Mouse (Mus musculus) cerebellum, adult 2 months (tissue): ENCODE measurements around the gene Arl2. TPM values are rescaled to one million over a fixed set of nuclear protein-coding genes. Genes with fewer than 3 reads are reported as not detected.

ENCODE experiments used
- DNase-seq, 2 experiments: peaks; one replicate each; pipeline ENCODE4 v3.0.0; 2021
- H3K27ac ChIP-seq: fragments of 200-500 bp; 2 replicates; pipeline ENCODE4 v1.5.1; 2012; ENCODE audit warnings: low read length, control low read depth, inconsistent platforms; ENCODE audit not compliant: insufficient read depth
- H3K27me3 ChIP-seq: fragments of 200-500 bp; 2 replicates; pipeline ENCODE4 v1.6.1; 2012; ENCODE audit warnings: inconsistent platforms, mild to moderate bottlenecking, low read length, moderate library complexity; ENCODE audit not compliant: control insufficient read depth, insufficient read depth
- H3K4me1 ChIP-seq: fragments of 200-500 bp; 2 replicates; pipeline ENCODE4 v1.6.1; 2011; ENCODE audit warnings: low read length; ENCODE audit not compliant: control insufficient read depth, insufficient read depth
- H3K4me3 ChIP-seq: fragments of 200-500 bp; replicated peaks from 2 replicates; pipeline ENCODE3; 2011; ENCODE audit warnings: mild to moderate bottlenecking, low read depth, low read length, control low read depth; ENCODE audit not compliant: insufficient read depth
- CTCF ChIP-seq: fragments of 200-500 bp; IDR thresholded peaks from 2 replicates; pipeline ENCODE4 v1.5.1; 2011; ENCODE audit warnings: low read depth, mild to moderate bottlenecking, control low read depth, low read length, moderate library complexity, borderline replicate concordance; ENCODE audit not compliant: insufficient read depth
- POLR2A ChIP-seq: fragments of 200-500 bp; IDR thresholded peaks from 2 replicates; pipeline ENCODE4 v1.6.1; 2011; ENCODE audit warnings: low read length, control low read depth, borderline replicate concordance; ENCODE audit not compliant: insufficient read depth
- WGBS: fragments of 180-500 bp; shearing (Covaris S2); methylation state at CpG from one replicate; pipeline ENCODE4 v1.1.7; 2018; 5-methylcytosine and 5-hydroxymethylcytosine counted together
- polyA plus RNA-seq: library from polyadenylated mRNA; depleted of rRNA; stranded (reverse); fragments of >200 nt; gene quantifications from 2 replicates; pipeline ENCODE4 v1.2.3, GENCODE M21; 2012; rRNA removed

Arl2 gene
- polyA plus RNA-seq, result 174 and 188 TPM in 2 replicates

GRCm38 (mm10) chr19:6141394-6141749 is at the start of gene Arl2:
Gene Arl2 (minus strand): TSS chr19:6141548.
- DNase-seq, result peak; percentile 84 to 88
- peak within 1 kb of the TSS; percentile 94 for H3K27ac ChIP-seq
- TF ChIP-seq CTCF, result peak; percentile 68
- TF ChIP-seq POLR2A, result 0 out of 2 replicates have a peak, but pooled peaks have one; percentile 2
- WGBS, result under 1% methylated on average over 15 of the region's 15 CpGs
- peaks cover 8% of the 10 kb centered on the region for H3K4me1 ChIP-seq
- H3K27me3 ChIP-seq, result no peaks in the 10 kb centered on the region
- peak within 1 kb of the TSS; percentile 89 for H3K4me3 ChIP-seq

- no peaks in the 10 kb centered on the region for H3K27me3 ChIP-seq
- TF ChIP-seq CTCF (no peak), POLR2A (no peak)
- peaks cover 10% of the 10 kb centered on the region; the same call in 1 of the 2 replicates for H3K4me1 ChIP-seq
- H3K4me3 ChIP-seq, result no peak within 1 kb of the TSS
- WGBS, result 89% methylated on average over 23 of the region's 23 CpGs
- H3K27ac ChIP-seq, result no peak within 1 kb of the TSS
- DNase-seq, result no peak
These were observed 42.8 kb upstream of the Arl2 start, which contains the start of gene Majin for GRCm38 (mm10) chr19:6184131-6184530. Gene Majin (plus strand): TSS chr19:6184388.

GRCm38 (mm10) chr19:6182534-6182933 is 41.2 kb upstream of the Arl2 start:
- Histone ChIP-seq H3K27ac (peak overlapping the region; percentile 71), H3K4me3 (peak overlapping the region; percentile 11), H3K27me3 (no peaks in the 10 kb centered on the region), H3K4me1 (peaks cover 10% of the 10 kb centered on the region; the same call in 1 of the 2 replicates)
- TF ChIP-seq CTCF (no peak), POLR2A (peak; percentile 26; the same call in 1 of the 2 replicates)
- DNase-seq, result peak; percentile 64 to 79
- 3% methylated on average over 3 of the region's 3 CpGs for WGBS

DNA sequence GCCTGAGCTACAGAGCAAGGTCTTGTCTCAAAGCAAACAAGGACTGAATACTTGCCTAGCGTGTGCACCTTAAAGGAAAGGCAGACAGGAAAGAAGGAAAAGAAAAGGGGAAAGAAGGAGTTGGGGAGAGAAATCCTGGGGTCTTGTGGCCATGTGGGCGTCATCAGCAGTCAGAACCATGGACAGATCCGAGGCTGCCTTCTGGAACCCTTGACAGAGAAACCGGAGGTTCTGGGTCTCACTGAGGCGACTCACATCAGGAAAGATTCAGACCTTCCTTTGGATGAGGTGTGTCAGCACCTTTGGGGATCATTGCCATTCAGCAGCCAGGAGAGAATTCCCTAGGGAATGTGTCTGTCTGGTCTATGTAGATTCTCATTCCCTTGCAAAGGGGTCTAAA is 40.3 kb upstream of the Arl2 start:
- Histone ChIP-seq H3K4me3 (no peak overlapping the region), H3K27me3 (no peaks in the 10 kb centered on the region), H3K4me1 (peaks cover 10% of the 10 kb centered on the region; the same call in 1 of the 2 replicates), H3K27ac (peak overlapping the region; percentile 55)
- no peak for DNase-seq
- TF ChIP-seq CTCF (no peak), POLR2A (no peak)
- WGBS, result 50% methylated on average over 5 of the region's 5 CpGs

DNA sequence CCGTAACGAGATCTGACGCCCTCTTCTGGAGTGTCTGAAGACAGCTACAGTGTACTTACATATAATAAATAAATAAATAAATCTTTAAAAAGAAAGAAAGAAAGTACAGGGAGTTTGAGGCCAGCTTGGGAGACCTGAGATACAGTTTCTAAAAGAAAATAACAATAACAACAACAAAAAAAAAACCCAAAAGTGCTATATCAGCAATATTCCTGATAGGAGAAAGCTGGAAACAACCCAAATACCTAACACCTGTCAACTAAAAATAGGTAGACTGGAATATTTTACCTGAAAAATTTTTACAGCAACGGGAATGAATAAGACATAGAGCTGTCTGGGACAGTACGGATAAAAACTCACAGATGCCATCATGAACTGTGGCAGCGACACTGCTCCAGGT is 37.4 kb upstream of the Arl2 start:
- TF ChIP-seq POLR2A (no peak), CTCF (no peak)
- H3K27ac ChIP-seq, result no peak overlapping the region
- peaks cover 10% of the 10 kb centered on the region; the same call in 1 of the 2 replicates for H3K4me1 ChIP-seq
- no peak for DNase-seq
- no peaks in the 10 kb centered on the region for H3K27me3 ChIP-seq
- no peak overlapping the region for H3K4me3 ChIP-seq
- WGBS, result 87% methylated on average over 6 of the region's 6 CpGs

GRCm38 (mm10) chr19:6174771-6175170 is 33.4 kb upstream of the Arl2 start:
- H3K27ac ChIP-seq, result no peak overlapping the region; the same call in 1 of the 2 replicates
- DNase-seq, result peak; percentile 37 to 67
- WGBS, result 6% methylated on average over 5 of the region's 5 CpGs

DNA sequence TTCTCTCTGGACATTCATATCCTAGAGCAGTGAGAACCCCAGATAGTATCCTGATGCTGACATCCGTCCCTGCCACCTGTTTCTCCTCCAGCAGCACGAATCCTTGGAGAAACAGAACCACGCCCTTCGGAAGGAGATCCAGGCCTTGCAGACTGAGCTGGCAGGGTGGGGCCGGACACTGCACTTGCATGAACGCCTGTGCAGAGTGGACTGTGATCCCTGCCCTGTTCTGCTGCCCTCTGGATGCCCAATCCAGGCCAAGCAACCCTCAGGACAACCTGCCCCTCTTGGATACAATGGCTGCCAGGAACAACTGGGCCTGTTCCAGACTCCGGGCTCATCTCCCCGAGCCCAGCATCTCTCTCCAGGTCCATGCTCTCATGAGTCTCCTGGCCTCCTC is 29.9 kb upstream of the Arl2 start:
- H3K27me3 ChIP-seq, result no peaks in the 10 kb centered on the region
- H3K27ac ChIP-seq, result no peak overlapping the region
- no peak overlapping the region for H3K4me3 ChIP-seq
- DNase-seq, result no peak
- 63% methylated on average over 8 of the region's 8 CpGs for WGBS
- H3K4me1 ChIP-seq, result no peaks in the 10 kb centered on the region
- TF ChIP-seq CTCF, result no peak
- TF ChIP-seq POLR2A, result no peak

More at GRCm38 (mm10) chr19:6174771-6175170, 33.4 kb upstream of the Arl2 start:
- Histone ChIP-seq H3K4me3 (no peak overlapping the region), H3K4me1 (no peaks in the 10 kb centered on the region), H3K27me3 (no peaks in the 10 kb centered on the region)
- no peak for TF ChIP-seq CTCF
- no peak for TF ChIP-seq POLR2A

- WGBS, result 54% methylated on average over 4 of the region's 4 CpGs
- TF ChIP-seq POLR2A, result no peak
- no peak for TF ChIP-seq CTCF
These were observed 25.4 kb upstream of the Arl2 start for GRCm38 (mm10) chr19:6166750-6167149.

More at GRCm38 (mm10) chr19:6166750-6167149, 25.4 kb upstream of the Arl2 start:
- Histone ChIP-seq H3K4me1 (no peaks in the 10 kb centered on the region), H3K27me3 (no peaks in the 10 kb centered on the region), H3K27ac (no peak overlapping the region), H3K4me3 (no peak overlapping the region)
- DNase-seq, result no peak
